Mouse (Mus musculus) forebrain, postnatal 0 days (tissue): ENCODE data around the gene Fn3k. TPM values are rescaled to one million over a fixed set of nuclear protein-coding genes. Genes with fewer than 3 reads are reported as not detected.
A peak's percentile ranks its signal among the peaks of the same experiment; 100 is the strongest.

Experiments
- ATAC-seq: fragments of 200-750 bp; cut with Nextera tagmentation; 2 replicates; pipeline ENCODE4 v1.8.0; 2017; ENCODE audit warnings: mild to moderate bottlenecking, moderate library complexity
- DNase-seq: peaks from one replicate; pipeline ENCODE4 v3.0.0-alpha.2; 2015
- H3K27ac ChIP-seq: fragments of 300-500 bp; sonication (generic); 2 replicates; pipeline ENCODE4 v1.5.1; 2014; ENCODE audit warnings: low read depth, mild to moderate bottlenecking, antibody characterized with exemption, low read length, moderate library complexity, mixed read lengths
- H3K27me3 ChIP-seq: fragments of 300-500 bp; sonication (generic); 2 replicates; pipeline ENCODE4 v1.6.1; 2014; ENCODE audit warnings: mild to moderate bottlenecking, low read length, mixed read lengths; ENCODE audit not compliant: insufficient read depth
- H3K36me3 ChIP-seq: fragments of 300-500 bp; sonication (generic); 2 replicates; pipeline ENCODE4 v1.6.1; 2014; ENCODE audit warnings: mild to moderate bottlenecking, moderate library complexity; ENCODE audit not compliant: insufficient read depth
- H3K4me1 ChIP-seq: fragments of 300-500 bp; sonication (generic); 2 replicates; pipeline ENCODE4 v1.6.1; 2014; ENCODE audit warnings: antibody characterized with exemption; ENCODE audit not compliant: insufficient read depth
- H3K4me2 ChIP-seq: fragments of 300-500 bp; sonication (generic); 2 replicates; pipeline ENCODE4 v1.6.1; 2014; ENCODE audit warnings: low read depth, mild to moderate bottlenecking, moderate library complexity
- H3K4me3 ChIP-seq: fragments of 300-500 bp; sonication (generic); 2 replicates; pipeline ENCODE4 v1.5.1; 2014; ENCODE audit warnings: low read depth, low read length, mixed read lengths
- H3K9ac ChIP-seq: fragments of 300-500 bp; sonication (generic); 2 replicates; pipeline ENCODE4 v1.6.1; 2014; ENCODE audit warnings: mild to moderate bottlenecking
- H3K9me3 ChIP-seq: fragments of 300-500 bp; sonication (generic); 2 replicates; pipeline ENCODE4 v1.6.1; 2016; ENCODE audit warnings: low read length
- CTCF ChIP-seq: sonication (generic); IDR thresholded peaks from 2 replicates; pipeline ENCODE4 v1.5.1; 2016; ENCODE audit warnings: antibody characterized with exemption, control low read depth, low read depth
- WGBS: fragments of 180-500 bp; shearing (Covaris S2); extraction: QIAGEN DNeasy Blood & Tissue Kit; methylation state at CpG from one replicate; pipeline ENCODE4 v1.1.7; 2014; 5-methylcytosine and 5-hydroxymethylcytosine counted together
- polyA plus RNA-seq: library from polyadenylated mRNA; unstranded; fragments of >200 nt; fragmentation: Nextera tagmentation; extraction: Ambion mirVana; gene quantifications from 2 replicates; pipeline ENCODE4 v1.2.1, GENCODE M21; 2015
- total RNA-seq: library from RNA; depleted of rRNA; stranded (reverse); fragments of >200 nt; gene quantifications from 2 replicates; pipeline ENCODE4 v1.2.3, GENCODE M21; 2014

The Fn3k gene
- total and polyA plus RNA-seq, 2 experiments from 2014 or later: 2.9 to 3.1 TPM

- TF ChIP-seq CTCF: no peak
These were observed 1.3 kb upstream of the Fn3k start for GRCm38 (mm10) chr11:121433397-121433796.

DNA sequence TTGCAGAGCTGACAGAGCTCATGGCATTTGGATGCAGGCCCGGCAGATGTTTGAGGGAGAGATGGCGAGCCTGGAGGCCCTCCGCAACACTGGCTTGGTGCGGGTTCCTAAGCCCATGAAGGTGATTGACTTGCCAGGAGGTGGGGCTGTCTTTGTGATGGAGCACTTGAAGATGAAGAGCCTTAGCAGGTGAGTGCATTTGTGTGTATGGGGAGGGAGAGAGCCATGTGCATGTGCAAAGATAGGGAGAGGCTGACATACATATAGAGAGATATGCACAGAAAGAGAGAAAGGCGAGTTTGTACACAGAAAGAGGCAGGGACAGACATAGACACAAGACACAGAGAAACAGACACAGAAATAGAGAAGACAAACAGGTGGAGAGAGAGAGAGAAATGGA lies 2.5 kb downstream of the Fn3k start:
- 68% methylated on average over 5 of the region's 5 CpGs for WGBS
- DNase-seq: no peak
- Histone ChIP-seq H3K4me1 (peaks cover 8% of the 10 kb centered on the region; the same call in 1 of the 2 replicates), H3K9me3 (no peaks in the 10 kb centered on the region), H3K36me3 (no peaks in the 10 kb centered on the region), H3K4me3 (no peak overlapping the region), H3K4me2 (no peak overlapping the region), H3K27ac (no peak overlapping the region), H3K27me3 (no peaks in the 10 kb centered on the region), H3K9ac (no peak overlapping the region)
- ATAC-seq: no peak
- no peak for TF ChIP-seq CTCF

More at GRCm38 (mm10) chr11:121433397-121433796, 1.3 kb upstream of the Fn3k start:
- no peaks in the 10 kb centered on the region for H3K9me3 ChIP-seq
- H3K36me3 ChIP-seq: peaks cover 20% of the 10 kb centered on the region; the same call in 1 of the 2 replicates
- DNase-seq: no peak
- no peak overlapping the region for H3K4me2 ChIP-seq
- no peak overlapping the region for H3K9ac ChIP-seq
- peaks cover 8% of the 10 kb centered on the region; the same call in 1 of the 2 replicates for H3K4me1 ChIP-seq
- no peak for ATAC-seq
- no peak overlapping the region for H3K4me3 ChIP-seq
- no peaks in the 10 kb centered on the region for H3K27me3 ChIP-seq
- 77% methylated on average over 4 of the region's 4 CpGs for WGBS
- H3K27ac ChIP-seq: no peak overlapping the region

DNA sequence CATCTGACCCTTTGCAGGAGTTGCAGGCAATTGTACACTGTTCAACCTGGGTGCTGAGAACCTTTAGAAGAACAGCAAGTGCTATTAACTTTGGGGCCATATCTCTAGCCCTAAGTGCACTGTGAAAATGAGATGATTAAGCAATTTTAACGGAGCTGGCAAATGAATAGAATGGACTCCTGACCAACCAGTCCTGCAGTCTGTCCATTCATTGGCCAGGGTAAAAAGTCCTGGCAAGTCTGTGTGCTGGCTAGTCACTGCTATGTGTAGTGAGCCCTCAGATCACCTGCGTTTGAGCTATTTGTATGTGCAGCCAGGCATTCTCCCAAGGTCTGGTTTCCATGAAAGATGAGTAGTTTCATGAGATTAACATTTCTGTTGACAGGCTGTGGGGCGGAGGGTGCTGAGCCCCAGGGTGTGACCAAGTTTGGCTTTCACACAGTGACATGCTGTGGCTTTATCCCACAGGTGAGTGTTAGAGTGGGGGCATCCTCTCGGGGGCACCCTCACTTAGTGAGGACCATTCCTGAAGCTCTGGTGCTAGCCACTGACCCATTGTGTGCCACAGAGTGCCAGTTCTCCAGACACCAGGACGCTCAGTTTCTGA lies 5.1 kb downstream of the Fn3k start:
- Histone ChIP-seq H3K27ac (no peak overlapping the region), H3K4me2 (no peak overlapping the region), H3K36me3 (no peaks in the 10 kb centered on the region), H3K4me1 (no peaks in the 10 kb centered on the region), H3K9ac (no peak overlapping the region), H3K4me3 (no peak overlapping the region), H3K9me3 (no peaks in the 10 kb centered on the region), H3K27me3 (no peaks in the 10 kb centered on the region)
- WGBS: 71% methylated on average over 5 of the region's 5 CpGs
- no peak for DNase-seq
- TF ChIP-seq CTCF: no peak
- ATAC-seq: no peak

DNA sequence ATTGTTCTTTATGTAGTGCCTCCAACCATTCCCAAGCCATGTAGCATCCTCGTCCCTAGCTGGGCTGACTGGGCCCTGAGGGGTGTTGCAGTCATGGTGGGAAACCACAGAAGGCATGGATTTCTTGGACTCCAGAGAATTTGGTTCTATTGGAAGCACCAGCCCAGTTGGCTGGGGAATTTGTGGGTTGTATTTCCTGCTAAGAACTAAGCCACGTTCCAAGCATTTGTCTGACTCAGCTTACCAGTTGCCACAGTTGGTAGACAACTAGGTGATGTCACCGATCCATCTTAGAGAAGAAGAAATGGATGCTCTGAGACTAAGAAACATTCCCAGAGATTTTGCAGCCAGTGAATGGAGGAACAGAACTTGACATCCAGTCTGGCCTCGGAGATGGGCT lies 6.9 kb downstream of the Fn3k start:
- Histone ChIP-seq H3K4me2 (no peak overlapping the region), H3K27ac (no peak overlapping the region), H3K4me3 (no peak overlapping the region), H3K9me3 (no peaks in the 10 kb centered on the region), H3K4me1 (no peaks in the 10 kb centered on the region), H3K36me3 (no peaks in the 10 kb centered on the region), H3K9ac (no peak overlapping the region), H3K27me3 (no peaks in the 10 kb centered on the region)
- TF ChIP-seq CTCF: no peak
- 89% methylated on average over 4 of the region's 4 CpGs for WGBS
- DNase-seq: no peak
- no peak for ATAC-seq

GRCm38 (mm10) chr11:121442076-121442475 lies 7.4 kb downstream of the Fn3k start:
- 62% methylated on average over 2 of the region's 2 CpGs for WGBS

DNA sequence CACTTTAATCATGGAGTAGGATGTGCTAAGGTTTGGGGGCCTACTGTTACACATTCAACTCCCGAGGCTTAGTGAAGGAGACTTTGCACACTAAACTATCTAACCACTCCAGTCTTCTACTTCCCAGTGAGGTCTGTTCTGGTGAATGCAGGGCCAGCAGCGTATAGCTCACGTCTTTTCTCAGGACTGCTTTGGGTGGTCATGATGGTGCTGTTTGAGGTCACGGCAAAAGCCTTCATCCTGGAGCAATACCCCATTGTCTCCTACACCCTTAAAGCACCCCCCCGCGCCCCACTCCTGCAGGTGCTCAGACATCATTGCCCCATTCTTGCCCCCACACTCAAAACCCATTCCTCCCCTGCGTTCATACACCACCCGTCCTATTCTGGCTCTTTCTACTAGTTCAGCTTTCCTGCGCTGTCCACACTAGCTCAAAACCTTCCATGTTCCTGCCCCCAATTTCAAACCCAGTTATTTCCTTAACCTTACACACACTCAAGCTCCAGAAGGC lies 16.6 kb downstream of the Fn3k start:
- Histone ChIP-seq H3K4me3 (peak overlapping the region; percentile 94), H3K4me2 (peak overlapping the region; percentile 60), H3K27me3 (no peaks in the 10 kb centered on the region), H3K9me3 (no peaks in the 10 kb centered on the region), H3K27ac (peak overlapping the region; percentile 86; the same call in 1 of the 2 replicates), H3K36me3 (0 out of 2 replicates have a peak, but pooled peaks cover 5% of the 10 kb centered on the region), H3K9ac (peak overlapping the region; percentile 76), H3K4me1 (peaks cover 7% of the 10 kb centered on the region; the same call in 1 of the 2 replicates)
- DNase-seq: no peak
- no peak for ATAC-seq
- WGBS: 17% methylated on average over 9 of the region's 9 CpGs
- no peak for TF ChIP-seq CTCF

More at GRCm38 (mm10) chr11:121442076-121442475, 7.4 kb downstream of the Fn3k start:
- Histone ChIP-seq H3K4me3 (no peak overlapping the region), H3K36me3 (no peaks in the 10 kb centered on the region), H3K27me3 (no peaks in the 10 kb centered on the region), H3K9me3 (no peaks in the 10 kb centered on the region), H3K4me1 (no peaks in the 10 kb centered on the region), H3K9ac (no peak overlapping the region), H3K27ac (no peak overlapping the region), H3K4me2 (no peak overlapping the region)
- no peak for TF ChIP-seq CTCF
- ATAC-seq (no peak), DNase-seq (no peak)
